Mouse (Mus musculus): ENCODE data around the gene C130074G19Rik.

The C130074G19Rik gene

GRCm38 (mm10) chr1:184877306-184877705 lies 5.7 kb downstream of the C130074G19Rik start:
- DNase-seq (ENCODE audit: inconsistent age in 2 of 2, low spot score in 1 of 2): no peak

DNA sequence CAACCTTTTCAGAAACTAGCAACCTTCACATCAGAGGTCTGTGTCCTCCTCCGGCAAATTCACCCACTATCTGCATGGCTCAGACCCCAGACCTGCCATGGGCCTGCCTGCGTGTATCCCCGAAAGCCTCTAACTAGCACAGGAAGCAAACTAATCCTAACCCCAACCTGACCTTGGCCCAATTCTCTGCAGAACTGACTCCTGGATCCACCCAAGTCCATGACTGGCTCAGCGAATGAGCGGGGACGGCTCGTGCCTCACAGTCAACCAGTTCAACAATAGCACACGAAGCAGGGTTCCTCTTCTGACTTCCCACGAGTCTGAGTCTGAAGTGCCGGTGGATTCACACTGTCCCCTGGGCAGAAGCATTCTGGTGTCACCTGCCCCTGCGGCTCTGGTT lies 9.1 kb downstream of the C130074G19Rik start:
- peak; percentile 59 to 74 for DNase-seq (ENCODE audit: inconsistent age in 2 of 2, low spot score in 1 of 2)

GRCm38 (mm10) chr1:184872069-184872819 lies 10.8 kb downstream of the C130074G19Rik start:
- no peak for DNase-seq (ENCODE audit: inconsistent age in 2 of 2, low spot score in 1 of 2)

GRCm38 (mm10) chr1:184871506-184871905 lies 11.5 kb downstream of the C130074G19Rik start:
- peak in 1 of 2 experiments; percentile 71 for DNase-seq (ENCODE audit: inconsistent age in 2 of 2, low spot score in 1 of 2)

DNA sequence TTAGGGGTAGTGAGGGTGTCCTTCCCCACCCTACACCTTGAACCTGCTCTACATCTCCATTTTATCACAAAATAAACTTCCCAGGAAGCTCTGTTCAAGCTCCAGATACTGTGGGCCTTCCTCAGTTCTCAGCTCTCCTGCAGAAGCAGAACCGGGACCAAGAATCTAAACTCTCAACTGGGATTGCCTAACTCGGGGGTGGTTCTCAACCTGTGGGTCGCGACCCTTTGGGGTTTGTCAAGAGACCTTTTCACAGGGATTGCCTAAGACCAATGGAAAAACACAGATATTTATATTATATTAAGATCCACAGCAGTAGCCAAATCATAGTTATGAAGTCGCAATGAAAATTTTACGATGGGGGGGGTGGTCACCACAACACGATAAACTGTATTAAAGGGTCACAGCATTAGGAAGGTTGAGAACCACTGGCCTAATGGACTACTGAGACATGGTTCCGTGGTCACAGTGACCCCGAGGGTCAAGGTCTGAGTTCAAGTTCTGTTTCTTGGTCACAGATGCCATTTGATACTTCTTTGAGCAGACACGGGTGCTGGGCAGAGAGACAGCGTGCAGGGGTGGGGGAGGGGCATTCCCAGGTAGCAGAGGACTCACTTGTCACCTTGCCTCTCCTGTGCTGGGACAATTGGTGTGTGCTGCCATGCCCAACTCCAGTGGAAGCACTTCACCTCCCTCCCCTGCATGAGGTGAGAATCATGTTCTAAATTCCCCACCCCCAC lies 12.2 kb downstream of the C130074G19Rik start:
- DNase-seq (ENCODE audit: inconsistent age in 2 of 2, low spot score in 1 of 2): peak in 1 of 2 experiments; percentile 61

GRCm38 (mm10) chr1:184869939-184870565 lies 13.0 kb downstream of the C130074G19Rik start:
- DNase-seq (ENCODE audit: inconsistent age in 2 of 2, low spot score in 1 of 2): peak; percentile 60 to 84

DNA sequence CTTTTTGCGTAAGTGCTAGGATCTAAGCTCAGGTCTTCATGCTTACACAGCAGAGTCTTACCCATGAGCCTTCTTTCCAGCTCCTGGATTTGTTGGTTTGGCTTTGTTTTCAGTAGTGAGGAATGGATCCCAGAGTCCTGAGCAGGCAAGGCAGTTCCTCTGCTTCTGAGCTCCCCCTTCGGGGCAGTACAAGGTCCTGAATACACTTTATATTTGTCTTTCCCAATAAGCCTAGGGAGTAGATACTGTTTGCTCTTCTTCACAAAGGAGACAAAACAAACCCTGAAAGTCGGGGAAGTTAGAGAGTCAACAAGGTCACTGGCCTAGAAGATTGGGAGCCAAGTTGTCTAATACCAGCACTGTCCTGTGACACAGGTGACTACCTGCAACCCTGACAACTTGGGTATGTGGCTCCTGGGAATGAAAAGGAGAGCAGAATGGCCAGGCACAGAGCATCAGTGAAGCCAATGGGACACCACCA lies 15.3 kb downstream of the C130074G19Rik start:
- no peak for DNase-seq (ENCODE audit: inconsistent age in 2 of 2, low spot score in 1 of 2)

GRCm38 (mm10) chr1:184864381-184864801 lies 18.6 kb downstream of the C130074G19Rik start:
- peak; percentile 51 to 67 for DNase-seq (ENCODE audit: inconsistent age in 2 of 2, low spot score in 1 of 2)

GRCm38 (mm10) chr1:184862636-184863035 lies 20.4 kb downstream of the C130074G19Rik start:
- no peak for DNase-seq (ENCODE audit: inconsistent age in 2 of 2, low spot score in 1 of 2)

GRCm38 (mm10) chr1:184861551-184861950 lies 21.5 kb downstream of the C130074G19Rik start:
- DNase-seq (ENCODE audit: inconsistent age in 2 of 2, low spot score in 1 of 2): no peak

GRCm38 (mm10) chr1:184860276-184860675 lies 22.7 kb downstream of the C130074G19Rik start:
- DNase-seq (ENCODE audit: inconsistent age in 2 of 2, low spot score in 1 of 2): peak in 1 of 2 experiments; percentile 66

DNA sequence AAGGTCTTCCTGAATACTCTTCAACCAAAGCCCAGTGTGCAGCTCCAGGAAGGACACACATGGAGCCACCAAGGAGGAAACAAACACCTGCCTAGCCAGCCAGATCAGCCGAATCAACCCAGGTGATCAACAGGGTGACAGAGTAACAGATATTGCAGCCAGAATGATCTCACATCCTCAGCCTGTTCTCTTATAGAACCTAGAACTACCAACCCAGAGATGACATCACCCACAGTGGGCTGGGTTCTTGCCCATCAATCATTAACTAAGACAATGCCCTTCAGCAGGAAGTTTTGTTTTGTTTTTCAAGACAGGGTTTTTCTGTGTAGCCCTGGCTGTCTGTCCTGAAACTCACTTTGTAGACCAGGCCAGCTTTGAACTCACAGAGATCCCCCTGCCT lies 24.8 kb downstream of the C130074G19Rik start:
- no peak for DNase-seq (ENCODE audit: inconsistent age in 2 of 2, low spot score in 1 of 2)

DNA sequence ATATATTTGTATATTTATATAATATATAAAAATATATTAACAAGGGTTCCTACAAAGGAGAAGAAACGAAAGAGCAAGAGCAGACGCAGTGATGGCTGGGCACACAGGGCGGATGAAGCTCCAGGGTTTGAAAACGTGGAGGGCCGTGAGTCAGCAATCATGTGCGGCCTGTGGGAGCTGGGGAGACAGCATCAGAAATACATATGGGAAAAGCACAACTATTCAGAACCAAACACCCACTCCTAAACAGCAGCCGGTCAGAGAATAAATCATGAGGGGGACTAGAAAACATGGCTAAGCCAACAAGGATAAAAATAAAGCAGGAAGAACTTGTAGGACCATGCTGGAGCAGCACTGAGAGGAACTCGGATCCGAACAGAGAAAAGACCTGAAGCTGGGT lies 25.8 kb downstream of the C130074G19Rik start:
- DNase-seq (ENCODE audit: inconsistent age in 2 of 2, low spot score in 1 of 2): no peak

DNA sequence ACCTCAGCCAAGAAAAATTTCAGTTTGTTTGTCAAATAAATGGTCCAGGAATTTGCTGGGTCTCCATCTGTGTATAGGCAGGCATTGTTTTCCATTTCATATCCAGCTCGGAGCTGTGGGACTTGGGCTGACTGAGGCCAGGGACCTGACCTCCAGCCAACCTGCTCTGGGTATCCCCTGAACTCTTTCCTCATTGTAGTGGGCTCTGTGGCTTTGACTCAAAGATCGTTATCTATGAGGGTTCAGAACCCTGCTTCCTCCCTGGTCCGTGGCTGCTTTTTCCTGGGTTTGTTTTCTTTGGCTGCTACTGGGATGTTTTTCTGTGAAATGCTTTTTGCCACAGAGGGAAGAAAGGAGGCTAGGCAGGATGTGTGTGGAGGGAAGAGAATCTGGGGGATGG lies 29.1 kb downstream of the C130074G19Rik start:
- peak; percentile 27 to 65 for DNase-seq (ENCODE audit: inconsistent age in 2 of 2, low spot score in 1 of 2)

DNA sequence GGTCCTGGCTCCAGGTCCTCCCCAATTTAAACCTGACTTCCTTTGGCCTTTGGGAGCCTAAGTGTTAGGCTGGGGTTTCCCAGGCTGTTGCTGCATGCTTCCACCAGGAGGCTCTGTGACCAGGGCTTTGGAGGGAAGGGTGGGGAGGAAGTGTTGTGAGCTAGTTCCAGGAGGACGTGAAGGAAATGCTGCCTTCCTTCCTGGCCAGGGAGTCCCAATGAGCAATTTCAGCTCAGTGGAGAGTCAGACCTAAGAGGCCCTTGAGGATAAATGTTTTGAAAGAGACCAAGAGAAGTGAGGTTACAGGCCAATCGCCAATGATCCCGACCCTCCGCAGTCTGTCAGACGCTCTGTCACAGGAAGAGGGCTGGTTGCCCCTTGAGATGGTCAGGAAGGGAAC lies 29.7 kb downstream of the C130074G19Rik start:
- DNase-seq (ENCODE audit: inconsistent age in 2 of 2, low spot score in 1 of 2): peak; percentile 80 to 91

GRCm38 (mm10) chr1:184851741-184852618 lies 31.0 kb downstream of the C130074G19Rik start:
- peak; percentile 89 to 95 for DNase-seq (ENCODE audit: inconsistent age in 2 of 2, low spot score in 1 of 2)

GRCm38 (mm10) chr1:184851166-184851565 lies 31.9 kb downstream of the C130074G19Rik start:
- DNase-seq (ENCODE audit: inconsistent age in 2 of 2, low spot score in 1 of 2): peak; percentile 53 to 72

- no peak for DNase-seq (ENCODE audit: inconsistent age in 2 of 2, low spot score in 1 of 2)
Measured at GRCm38 (mm10) chr1:184846973-184847372, 36.0 kb downstream of the C130074G19Rik start.

GRCm38 (mm10) chr1:184846092-184846750 lies 36.8 kb downstream of the C130074G19Rik start, which contains the start of gene Marc2:
Gene Marc2 (minus strand): TSS chr1:184846451.
- no peak for DNase-seq (ENCODE audit: inconsistent age in 2 of 2, low spot score in 1 of 2)

Data from adrenal gland, adult (tissue).